Mouse (Mus musculus): ENCODE data around the gene Zp3. TPM values are rescaled to one million over a fixed set of nuclear protein-coding genes. Genes with fewer than 3 reads are reported as not detected.

Gene Zp3
- not detected for total RNA-seq (2022)

DNA sequence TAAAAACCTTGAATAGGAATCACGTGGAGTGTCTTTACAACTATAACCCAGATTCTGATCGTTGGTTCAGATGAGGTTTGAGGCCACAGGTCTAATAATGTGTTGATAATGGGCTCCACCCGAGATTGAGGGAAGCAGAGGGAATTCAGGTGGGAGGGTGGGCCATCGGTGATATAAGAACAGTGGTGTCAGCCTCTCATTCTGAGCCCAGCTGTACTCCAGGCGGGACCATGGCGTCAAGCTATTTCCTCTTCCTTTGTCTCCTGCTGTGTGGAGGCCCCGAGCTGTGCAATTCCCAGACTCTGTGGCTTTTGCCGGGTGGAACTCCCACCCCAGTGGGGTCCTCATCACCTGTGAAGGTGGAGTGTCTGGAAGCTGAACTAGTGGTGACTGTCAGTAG, at the start of gene Zp3:
Gene Zp3 (plus strand): TSS at position 196 of the 400 bp plus-strand sequence.
- no peak for DNase-seq

DNA sequence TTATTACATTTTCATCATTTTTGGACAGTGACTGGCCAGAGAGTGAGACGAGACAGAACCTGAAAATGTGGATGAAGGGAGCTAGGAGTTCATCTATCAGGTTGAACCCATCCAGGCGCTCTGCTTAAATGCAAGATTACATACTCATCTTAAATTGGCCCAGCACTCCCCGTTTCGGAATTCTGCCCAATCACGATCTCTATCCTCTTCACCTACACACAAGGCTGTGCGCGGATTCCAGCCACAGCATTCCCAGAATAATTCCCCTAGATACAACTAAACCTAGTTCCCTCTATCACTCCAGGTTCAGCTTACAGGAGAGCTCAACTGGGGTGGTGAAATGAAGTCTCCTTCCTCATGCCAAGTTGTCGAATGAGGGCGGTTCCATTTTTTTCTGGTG, 48.4 kb upstream of the Zp3 start:
- no peak for DNase-seq

DNA sequence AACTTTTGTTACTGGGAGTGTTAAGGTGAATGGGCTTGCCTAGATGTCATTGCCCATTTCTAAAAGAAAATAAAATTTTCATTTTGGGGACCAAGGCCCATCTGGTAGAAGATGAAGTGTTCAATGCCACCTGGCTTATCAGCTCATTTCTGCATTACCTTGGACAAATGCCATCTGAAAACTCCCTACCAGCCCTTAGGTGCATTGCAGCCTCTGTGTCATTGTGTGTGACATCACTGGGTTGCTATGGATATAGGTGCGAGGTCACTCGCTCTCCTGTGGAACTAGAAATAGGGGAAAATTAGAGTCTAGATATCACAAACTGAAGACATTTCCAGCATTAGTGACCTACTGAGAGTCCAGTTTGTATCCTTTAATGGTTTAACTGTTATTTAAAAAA, 47.5 kb upstream of the Zp3 start:
- DNase-seq: no peak

DNA sequence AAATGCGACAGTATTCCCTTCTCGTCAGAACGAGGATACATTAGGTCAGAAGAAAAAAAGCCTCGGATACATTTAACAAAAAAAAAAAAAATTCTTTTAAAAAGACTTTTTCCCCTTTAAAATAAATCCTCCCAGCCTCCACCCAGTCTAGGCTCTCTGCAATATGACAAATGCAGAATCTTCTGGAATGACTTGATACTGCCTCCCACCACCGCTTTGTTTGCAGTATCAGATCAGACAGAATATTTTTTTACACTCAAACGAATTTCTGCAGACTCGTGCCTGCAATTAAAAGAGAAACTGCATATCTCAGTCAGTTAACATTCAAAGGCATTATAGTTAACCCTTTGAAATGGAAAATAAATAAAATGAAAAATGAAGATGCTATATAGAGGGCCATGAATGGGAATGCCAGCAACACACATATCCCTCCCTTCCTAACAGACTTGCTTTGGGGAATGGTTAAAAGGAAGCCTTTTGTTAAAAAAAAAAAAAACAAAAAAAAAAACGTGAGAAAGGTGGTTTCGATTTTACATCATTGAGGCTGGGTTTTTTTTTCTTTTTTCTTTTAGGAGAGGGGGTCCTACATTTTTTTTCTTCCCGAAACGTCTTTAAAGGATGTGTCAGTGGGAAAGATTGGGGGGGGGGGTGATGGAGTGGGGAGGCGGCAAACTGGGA, 46.5 kb upstream of the Zp3 start:
- DNase-seq: no peak

- DNase-seq: peak; percentile 74
Measured at GRCm38 (mm10) chr5:135933900-135934441, 45.9 kb upstream of the Zp3 start.

GRCm38 (mm10) chr5:135934481-135935175, 45.3 kb upstream of the Zp3 start, which contains the start of gene Ywhag:
Gene Ywhag (minus strand): TSS chr5:135934616.
- DNase-seq: peak; percentile 97

DNA sequence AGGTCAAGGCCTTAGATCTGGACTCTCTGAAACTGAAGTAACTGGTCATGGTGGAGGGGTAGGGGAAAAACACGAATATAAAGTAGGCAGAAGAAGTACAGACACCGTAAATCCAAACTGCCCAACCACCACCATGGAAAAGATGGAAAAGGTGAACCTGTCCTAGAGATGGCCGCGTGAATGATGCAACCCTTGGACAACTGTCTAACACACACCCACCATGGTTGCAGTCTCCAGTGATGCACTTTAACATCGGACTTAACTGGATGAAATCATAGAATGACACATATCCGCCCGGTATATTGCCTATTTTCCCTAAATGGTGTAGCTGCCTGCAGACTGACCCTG, 44.7 kb upstream of the Zp3 start:
- DNase-seq: no peak

- DNase-seq: no peak
Measured at GRCm38 (mm10) chr5:135935641-135936190, 44.2 kb upstream of the Zp3 start.

DNA sequence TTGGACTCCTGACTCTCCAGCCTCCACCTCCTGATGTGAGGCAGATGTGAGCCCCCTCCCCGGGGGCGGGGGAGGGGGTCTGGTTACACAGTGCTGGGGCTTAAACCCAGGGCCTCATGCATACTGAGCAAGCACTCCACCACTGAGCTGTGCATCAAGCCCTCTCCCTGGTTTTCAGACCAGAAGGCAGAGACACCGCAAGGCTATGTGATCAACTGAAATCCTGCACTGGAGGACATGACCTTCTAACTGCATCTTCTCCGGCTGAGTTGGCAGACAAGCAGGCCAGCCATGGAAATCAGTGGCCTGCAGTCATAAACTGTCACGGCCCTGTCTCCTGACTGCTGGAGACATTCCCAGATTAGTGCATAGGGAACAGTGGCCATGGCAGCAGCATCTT, 39.3 kb upstream of the Zp3 start:
- DNase-seq: peak; percentile 69

DNA sequence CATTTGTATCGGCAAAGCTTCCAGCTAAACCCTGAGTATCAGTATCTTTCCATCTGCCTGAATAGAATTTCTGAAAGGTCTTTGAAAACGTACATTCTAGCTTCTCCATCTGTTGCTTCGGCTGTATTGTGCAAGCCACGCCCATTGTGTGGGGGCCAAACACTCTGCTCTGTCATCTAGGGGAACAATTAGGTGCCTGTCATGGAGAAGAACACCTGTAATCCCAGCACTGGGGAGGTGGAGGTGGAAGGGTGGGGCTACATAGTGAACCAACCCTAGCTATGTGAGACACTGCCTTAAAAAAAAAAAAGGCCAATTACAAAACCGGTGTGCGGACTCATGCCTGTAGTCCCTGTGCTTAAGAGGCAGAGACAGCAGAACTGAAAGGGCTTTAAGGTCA, 37.2 kb upstream of the Zp3 start:
- no peak for DNase-seq

DNA sequence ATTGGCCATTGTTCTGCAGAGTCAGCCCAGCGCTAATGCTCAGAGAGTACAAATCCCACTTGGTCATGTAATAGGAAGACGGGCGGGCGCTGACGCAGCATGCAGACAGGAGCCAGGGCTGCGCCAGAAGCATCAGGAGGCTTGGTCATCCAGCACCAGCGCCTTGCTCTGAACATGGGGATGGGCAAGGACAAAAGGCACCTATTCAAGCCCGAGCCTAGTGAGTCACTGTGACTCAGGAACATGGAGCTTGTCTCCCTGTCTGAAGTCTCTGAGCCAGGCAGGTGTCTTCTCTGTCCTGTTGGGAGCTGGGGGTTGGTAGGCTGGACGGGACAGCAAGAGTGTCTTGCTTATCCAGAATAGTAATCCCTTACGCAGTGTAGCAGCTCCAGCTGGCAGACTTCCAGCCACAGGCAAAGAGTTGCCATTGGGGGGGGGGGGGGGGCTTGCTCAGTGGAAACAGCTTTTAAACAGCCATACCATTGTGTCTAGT, 33.9 kb upstream of the Zp3 start:
- DNase-seq: no peak

GRCm38 (mm10) chr5:135946621-135947020, 33.3 kb upstream of the Zp3 start:
- no peak for DNase-seq

GRCm38 (mm10) chr5:135950710-135951412, 29.0 kb upstream of the Zp3 start:
- DNase-seq: no peak

- DNase-seq: no peak
Measured at GRCm38 (mm10) chr5:135951660-135952059, 28.2 kb upstream of the Zp3 start.

GRCm38 (mm10) chr5:135952830-135953229, 27.1 kb upstream of the Zp3 start:
- no peak for DNase-seq

GRCm38 (mm10) chr5:135956300-135957206, 23.3 kb upstream of the Zp3 start:
- no peak for DNase-seq

- peak; percentile 97 for DNase-seq
Measured at GRCm38 (mm10) chr5:135957207-135957974, 22.5 kb upstream of the Zp3 start.

DNA sequence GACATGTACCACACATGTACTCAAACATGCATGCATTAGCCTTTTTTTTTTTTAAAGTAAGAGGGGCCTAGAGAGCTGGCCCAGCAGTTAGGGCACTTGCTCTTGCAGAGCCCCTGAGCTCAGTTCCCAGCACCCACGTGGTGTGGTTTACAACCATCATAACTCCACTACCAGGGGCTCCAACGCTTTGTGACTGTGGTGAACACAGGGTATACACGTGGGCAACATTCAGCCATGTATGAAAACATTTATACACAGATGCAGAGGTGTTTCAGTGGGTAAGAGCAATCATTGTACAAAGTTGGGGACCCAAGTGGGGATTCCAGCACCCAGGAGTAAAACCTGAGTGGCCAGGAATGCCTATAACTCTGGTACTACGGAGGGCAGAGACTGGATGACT, 21.5 kb upstream of the Zp3 start:
- no peak for DNase-seq

GRCm38 (mm10) chr5:135959911-135960310, 20.0 kb upstream of the Zp3 start:
- DNase-seq: no peak

DNA sequence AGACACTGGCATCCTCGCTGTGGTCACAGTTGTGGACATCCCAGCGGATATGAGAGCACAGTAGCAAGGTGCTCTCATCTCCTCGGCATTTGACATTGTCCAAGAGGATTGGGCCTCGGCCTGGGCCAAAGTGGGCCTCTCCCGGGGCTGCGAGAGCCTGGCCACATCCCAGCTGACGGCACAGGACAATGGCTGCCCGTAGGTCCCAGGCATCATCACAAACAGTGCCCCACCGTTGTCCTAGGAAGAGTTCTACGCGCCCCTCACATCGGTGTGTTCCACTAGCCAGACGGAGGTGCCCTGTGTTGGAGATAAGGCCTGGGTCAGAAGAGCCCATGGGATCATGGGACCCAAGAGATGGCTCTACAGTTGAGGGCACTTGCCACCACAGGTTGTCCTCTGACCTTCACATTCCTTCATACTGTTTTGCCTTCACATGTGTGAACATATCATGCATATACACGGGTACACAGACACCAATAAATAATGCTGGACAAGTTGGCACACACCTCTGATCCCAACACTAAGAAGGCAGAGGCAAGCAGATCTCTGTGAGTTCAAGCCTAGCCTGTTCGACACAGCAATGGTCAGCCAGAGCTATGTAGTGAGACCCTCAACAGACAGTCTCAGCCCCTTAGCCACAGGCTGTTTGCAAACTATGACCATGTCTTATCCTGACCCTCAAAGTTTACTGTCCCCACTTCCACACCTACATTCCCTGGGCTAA, 18.8 kb upstream of the Zp3 start:
- no peak for DNase-seq
